Mouse (Mus musculus): ENCODE results near the gene Cdh23.

Gene Cdh23

DNA sequence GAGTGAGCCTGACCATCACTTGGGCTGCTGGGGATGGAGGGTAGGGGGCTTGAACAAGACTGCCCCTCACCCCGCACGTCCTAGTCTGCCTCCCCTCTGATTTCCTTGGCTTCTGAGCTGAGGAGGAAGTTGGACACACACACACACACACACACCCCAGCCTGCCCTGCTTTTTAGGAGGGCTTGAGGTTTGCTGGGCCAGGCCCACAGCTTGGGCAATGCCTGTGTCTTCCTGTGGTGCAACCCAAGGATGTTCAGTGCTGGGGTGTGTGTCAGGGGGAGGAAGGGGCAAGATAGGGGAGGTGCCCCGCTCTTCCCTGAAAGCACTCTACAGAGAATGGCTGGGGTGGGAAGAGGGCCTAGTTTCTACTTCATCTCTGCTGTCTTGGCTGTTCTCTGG is 352.2 kb downstream of the Cdh23 start:
- DNase-seq (ENCODE audit: low read depth, low spot score) = no peak

GRCm38 (mm10) chr10:60341528-60341927 is 354.8 kb downstream of the Cdh23 start:
- DNase-seq (ENCODE audit: low read depth, low spot score) = no peak

DNA sequence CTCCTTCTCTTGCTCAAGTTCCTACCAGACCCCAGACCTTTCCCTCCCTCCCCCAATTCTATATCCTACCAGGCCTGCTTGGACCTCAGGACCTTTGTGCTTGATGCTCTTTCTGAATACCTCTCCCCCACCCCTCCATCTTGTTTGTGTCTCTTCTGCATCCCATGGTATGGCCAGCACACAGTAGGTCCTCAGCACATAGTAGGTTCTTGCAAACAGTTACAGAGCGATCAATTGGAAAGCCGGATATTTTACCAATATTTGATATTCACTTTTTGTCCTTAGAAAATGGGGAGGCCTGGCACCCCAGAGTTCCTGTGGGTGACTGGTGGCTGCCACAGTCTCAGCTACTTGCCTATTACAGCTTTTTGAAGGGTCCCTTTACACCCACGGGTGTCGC is 361.3 kb downstream of the Cdh23 start:
- DNase-seq (ENCODE audit: low read depth, low spot score) = no peak

DNA sequence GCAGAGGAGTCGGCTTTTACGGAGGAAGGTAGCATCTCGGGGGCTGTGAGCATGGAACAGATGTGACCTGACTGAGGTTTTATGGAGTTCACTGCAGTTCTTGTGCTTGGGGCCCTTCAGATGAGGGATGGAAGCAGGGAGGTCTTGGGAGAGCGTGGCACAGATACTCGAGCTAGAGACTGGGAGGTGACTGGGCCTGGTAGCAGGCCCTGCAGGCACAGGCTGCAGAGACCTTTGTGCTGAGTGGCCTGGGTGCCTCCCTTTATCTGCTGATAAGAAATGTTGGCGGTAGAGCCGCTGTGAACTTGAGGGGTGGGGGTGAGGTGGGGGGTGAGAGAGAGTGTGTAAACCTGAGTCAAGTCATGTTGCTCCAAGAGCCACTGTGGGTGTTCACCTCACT is 361.7 kb downstream of the Cdh23 start:
- no peak for DNase-seq (ENCODE audit: low read depth, low spot score)

DNA sequence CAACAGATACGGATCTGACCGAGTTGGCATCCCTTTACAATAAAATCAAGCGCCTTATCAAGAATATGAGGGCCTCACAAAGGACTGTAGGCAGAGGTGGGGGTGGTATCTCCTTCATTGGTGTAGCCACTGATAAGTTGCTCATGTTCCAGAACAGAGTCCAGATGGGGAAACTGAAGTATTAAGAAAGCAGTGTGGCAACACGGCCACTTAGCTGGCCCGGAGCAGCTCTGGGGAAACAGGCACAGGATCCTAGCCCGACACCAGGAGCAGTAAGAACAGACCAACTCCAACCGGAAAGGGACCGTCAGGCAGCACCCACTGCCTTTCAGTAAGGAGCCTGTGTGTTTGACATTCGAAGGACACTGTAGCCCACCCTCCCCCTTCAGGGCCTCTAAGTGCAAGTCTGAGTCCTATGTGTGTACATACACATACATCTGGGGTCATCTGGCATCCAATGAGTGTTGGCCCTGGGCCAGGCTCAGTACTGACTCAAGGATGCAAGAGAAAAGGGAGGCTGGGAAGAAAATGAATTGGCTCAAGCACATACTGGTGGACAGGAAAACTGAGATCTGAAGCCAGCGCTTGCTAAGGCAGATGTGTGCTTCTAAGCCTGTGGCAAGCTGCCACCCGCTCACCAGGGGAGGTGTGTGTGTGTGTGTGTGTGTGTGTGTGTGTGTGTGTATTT is 367.2 kb downstream of the Cdh23 start:
- DNase-seq (ENCODE audit: low read depth, low spot score) = no peak

GRCm38 (mm10) chr10:60316166-60316565 is 380.1 kb downstream of the Cdh23 start:
- DNase-seq (ENCODE audit: low read depth, low spot score) = no peak

GRCm38 (mm10) chr10:60313606-60314005 is 382.7 kb downstream of the Cdh23 start:
- no peak for DNase-seq (ENCODE audit: low read depth, low spot score)

GRCm38 (mm10) chr10:60310629-60311028 is 385.7 kb downstream of the Cdh23 start:
- no peak for DNase-seq (ENCODE audit: low read depth, low spot score)

DNA sequence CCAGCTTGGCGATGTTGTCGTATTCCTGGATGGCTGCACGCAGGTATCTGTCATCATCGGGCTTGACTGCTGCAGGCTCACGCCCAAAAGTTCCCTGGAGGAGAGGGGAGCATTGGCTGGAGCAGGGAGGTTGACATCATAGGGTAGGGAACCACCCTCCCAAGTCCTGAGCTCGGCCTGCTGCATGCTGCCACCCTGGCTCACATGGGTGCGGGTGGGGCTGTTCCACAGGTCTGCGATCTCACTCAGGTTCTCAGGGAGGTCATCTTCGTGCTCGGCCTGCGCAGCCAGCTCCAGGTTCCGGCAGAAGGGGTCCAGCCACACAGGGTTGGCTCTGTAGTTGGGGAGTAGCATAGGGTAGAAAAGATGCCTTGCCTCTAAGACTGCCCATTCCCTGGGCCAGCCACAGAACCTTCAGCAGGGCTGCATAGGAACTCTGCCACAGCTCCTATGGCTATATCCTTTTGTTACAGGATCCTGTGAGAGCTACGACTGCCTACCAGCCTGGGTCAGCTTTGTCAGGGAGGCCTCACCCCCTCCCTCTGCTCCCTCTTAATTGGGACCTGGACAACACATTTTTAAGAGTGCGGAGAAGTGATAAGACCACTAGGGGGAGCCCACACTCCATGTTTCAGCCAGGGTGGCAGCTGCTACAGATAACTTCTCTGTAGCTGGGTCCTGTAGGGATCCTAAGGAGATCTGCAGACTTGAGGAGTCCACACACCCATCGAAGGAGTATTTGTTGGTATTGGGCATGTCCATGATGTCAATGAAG is 391.2 kb downstream of the Cdh23 start:
- DNase-seq (ENCODE audit: low read depth, low spot score) = peak; percentile 89

DNA sequence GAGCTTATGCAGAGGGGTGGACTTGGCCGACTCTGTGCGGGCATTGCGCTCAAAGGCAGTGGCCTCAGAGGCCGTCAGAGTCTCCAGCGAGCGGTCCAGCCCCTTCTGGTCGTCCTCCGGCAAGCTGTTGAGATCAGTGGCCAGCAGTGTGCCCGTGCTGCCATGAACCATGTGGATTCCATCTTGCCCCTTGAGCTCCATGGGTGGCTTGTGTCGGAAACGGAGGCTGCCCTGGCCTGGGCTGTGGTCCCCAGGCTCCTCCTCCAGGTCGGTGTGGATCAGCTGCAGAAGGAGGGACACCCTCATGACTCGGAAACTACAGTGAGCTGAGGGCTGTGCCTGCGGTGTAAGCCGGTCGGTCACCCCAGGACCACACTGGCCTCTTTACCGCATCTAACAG is 392.9 kb downstream of the Cdh23 start:
- DNase-seq (ENCODE audit: low read depth, low spot score) = no peak

DNA sequence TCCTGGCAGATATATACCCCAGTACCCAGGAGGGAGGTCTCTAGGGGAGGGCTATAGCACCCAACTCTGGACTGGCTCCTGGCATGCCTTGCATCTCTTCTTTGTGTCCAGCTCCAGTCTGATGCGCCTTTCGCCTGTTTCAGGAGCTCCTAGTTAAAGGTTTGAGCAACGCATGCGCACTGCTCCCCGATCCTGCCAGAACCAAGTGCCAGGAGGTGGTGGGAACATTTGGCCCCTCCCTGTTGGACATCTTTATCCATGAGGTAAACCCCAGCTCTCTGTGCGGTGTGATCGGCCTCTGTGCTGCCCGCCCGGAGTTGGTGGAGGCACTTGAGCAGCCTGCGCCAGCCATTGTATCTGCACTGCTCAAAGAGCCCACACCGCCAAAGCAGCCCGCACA is 396.7 kb downstream of the Cdh23 start:
- DNase-seq (ENCODE audit: low read depth, low spot score) = no peak

GRCm38 (mm10) chr10:60296027-60296426 is 400.3 kb downstream of the Cdh23 start:
- no peak for DNase-seq (ENCODE audit: low read depth, low spot score)

DNA sequence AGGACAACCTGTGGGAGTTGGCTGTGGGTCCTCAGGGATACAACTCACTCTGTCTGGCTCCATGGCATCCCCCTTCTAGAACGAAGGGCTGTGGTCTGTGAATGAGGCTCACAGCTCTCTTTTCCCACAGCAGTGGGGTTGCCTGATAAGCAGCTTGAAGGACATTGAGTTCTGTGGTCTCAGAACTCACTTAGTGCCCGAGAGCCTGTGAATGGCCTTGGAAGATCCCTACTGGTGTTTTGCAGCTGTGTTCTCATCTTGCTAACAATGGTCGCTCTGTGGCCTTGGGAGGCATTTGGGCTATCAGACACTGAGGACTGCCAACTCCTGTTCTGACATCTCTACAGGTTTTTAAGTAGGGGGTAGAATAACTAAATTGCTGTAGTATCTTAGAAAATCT is 400.9 kb downstream of the Cdh23 start:
- no peak for DNase-seq (ENCODE audit: low read depth, low spot score)

DNA sequence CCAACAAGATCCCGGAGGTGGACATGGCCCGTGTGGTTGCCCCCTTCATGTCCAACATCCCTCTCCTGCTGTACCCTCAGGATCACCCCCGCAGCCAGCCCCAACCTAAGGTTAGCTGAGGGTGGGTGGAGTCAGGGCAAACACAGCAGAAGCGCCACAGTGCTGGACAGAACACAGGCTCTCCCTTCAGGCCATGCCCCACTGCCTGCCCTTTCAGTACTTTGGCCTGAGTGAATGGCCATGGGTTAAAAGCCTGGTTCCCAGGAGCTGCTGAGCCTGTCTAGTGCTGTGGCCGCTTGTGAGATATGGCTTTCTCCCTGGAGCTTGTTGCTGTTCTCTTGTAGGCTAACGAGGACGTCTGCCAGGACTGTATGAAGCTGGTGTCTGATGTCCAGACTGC is 401.7 kb downstream of the Cdh23 start:
- DNase-seq (ENCODE audit: low read depth, low spot score) = no peak

- DNase-seq (ENCODE audit: low read depth, low spot score) = no peak
Measured at GRCm38 (mm10) chr10:60292209-60292608, 404.1 kb downstream of the Cdh23 start.

DNA sequence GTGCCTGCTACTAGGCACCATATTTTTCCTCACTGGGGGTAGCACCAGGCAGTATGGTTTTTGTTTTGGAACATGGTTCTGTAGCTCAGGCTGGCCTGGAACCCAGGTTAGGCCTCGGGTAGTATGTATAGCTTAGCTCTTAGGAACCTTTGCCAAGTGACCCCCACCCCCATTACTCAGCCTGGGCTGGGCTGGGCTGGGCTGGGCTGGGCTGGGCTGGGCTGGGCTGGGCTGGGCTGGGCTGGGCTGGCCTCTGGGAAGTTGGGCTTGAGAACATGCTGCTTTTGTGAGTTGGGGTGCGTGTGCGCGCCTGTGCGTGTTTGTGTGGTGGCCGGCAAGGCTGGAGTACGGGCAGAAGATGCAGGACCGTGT is 405.6 kb downstream of the Cdh23 start:
- DNase-seq (ENCODE audit: low read depth, low spot score) = no peak

DNA sequence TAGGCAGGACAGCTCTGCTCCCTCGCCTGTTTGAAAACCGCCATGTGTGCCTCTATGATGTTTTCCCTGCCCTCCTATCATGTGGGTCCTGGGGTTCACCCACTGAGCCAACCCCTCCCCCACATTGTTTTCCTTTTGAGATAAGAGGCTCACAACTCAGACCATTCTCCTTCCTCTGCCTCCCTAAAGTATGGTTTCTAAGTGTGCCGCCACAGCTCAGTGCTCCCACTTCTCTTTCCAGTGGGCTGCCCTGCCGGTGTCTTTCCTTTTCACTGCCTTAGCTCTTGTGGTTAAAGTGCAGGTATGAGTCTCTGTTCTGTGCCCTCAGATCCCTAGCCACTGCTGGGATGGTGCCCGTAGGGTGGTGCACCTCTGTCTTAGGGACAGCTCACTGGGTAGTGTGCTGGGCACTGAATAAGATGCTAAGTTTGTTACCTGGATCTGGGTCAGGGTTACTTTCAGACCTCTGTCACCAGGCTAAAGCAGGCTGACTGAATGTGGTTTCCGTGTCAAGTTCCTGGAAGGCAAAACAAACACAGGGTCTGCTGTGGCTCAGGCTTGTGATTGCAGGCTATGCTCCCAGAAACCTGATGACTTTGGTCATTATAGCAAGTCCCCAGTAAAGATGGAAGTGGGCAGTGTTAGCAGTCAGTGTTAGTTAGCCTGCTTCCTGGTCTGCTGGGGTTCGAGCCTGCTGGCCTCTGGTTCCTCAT is 406.1 kb downstream of the Cdh23 start:
- no peak for DNase-seq (ENCODE audit: low read depth, low spot score)

DNA sequence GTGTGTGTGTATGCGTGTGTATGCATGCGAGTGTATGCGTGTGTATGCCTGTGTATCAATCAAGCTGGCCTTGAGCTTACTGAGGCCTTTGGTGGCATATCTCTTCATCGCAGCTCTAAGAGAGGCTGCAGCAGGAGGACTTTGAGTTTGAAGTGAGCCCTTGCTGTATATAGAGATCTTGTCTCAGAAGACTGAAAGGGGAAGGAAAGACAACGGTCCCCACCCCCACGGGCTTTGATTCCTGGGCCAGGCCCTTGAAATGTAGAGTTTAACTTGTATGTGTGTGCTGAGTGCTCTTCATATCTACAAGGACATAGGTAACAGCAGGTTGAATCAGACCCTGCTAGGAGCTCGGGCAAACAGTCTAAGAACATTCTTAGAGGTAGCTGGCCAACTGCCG is 407.1 kb downstream of the Cdh23 start:
- DNase-seq (ENCODE audit: low read depth, low spot score) = peak; percentile 23

DNA sequence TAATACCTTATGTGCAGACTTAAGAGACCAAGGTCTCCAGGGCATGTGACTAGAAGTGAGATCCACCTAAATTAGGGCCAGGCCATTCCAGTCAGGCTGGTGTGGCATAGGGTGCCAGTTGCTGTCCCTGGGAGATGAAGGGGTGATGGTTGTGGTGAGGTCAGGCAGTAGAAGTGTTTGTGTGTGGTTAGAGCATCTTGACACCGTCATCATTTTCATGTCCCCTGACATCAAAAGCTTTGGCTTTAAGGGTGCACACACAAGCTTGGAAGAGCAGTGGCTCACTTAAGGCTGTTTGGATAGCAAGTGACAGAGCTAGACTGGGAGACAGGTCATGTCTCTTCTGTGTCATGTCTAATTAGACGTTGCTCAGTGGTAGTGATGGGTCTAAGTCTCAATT is 408.6 kb downstream of the Cdh23 start:
- DNase-seq (ENCODE audit: low read depth, low spot score) = no peak

- DNase-seq (ENCODE audit: low read depth, low spot score) = no peak
Measured at GRCm38 (mm10) chr10:60287161-60287560, 409.1 kb downstream of the Cdh23 start.

DNA sequence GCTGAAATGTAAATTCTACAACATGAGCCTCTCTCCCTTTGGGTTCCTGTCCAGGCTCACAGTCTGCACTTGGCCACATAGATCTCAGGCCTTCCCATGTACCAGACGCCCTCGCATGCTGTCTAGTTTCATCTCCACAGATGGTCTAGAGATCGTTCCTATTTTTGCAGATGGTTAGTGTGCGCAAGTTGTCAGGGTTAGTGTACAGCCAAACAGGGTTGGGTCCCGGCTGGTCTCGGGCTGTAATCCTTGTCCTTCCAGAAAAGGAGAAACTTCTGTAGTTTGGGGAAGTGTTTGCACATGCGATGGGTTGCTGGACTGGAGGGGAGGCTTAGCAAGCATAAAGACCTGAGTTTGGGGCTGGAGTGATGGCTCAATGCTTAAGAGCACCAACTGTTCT is 409.7 kb downstream of the Cdh23 start:
- no peak for DNase-seq (ENCODE audit: low read depth, low spot score)

- no peak for DNase-seq (ENCODE audit: low read depth, low spot score)
Measured at GRCm38 (mm10) chr10:60285676-60286372, 410.5 kb downstream of the Cdh23 start.

All from CD4-positive, CD25-positive, alpha-beta regulatory T cell, adult 2 months (primary cell).